Mouse (Mus musculus) lung, postnatal 10 days (tissue): Measurements from ENCODE around the gene Fam240b.
A peak's percentile ranks its signal among the peaks of the same experiment; 100 is the strongest.

Experiments used
- DNase-seq: peaks from one replicate; pipeline ENCODE4 v3.0.0; 2021

The Fam240b gene

GRCm38 (mm10) chr13:64439471-64439870 is 58.1 kb downstream of the Fam240b start:
- DNase-seq, result no peak

- peak; percentile 88 for DNase-seq
These were observed 58.6 kb downstream of the Fam240b start for GRCm38 (mm10) chr13:64438863-64439452.

- DNase-seq, result no peak
These were observed 59.8 kb downstream of the Fam240b start for GRCm38 (mm10) chr13:64437801-64438200.

- peak; percentile 93 for DNase-seq
These were observed 65.3 kb downstream of the Fam240b start, which contains the start of gene Cdk20 for GRCm38 (mm10) chr13:64432017-64432995. Gene Cdk20 (plus strand): TSS chr13:64432314.
